Mouse (Mus musculus) layer of hippocampus, postnatal 36 days (tissue): ENCODE data around the gene Sdr39u1. TPM values are rescaled to one million over a fixed set of nuclear protein-coding genes. Genes with fewer than 3 reads are reported as not detected.

Experiments
- DNase-seq, 2 experiments: peaks; one replicate each; pipeline ENCODE4 v3.0.0; 2022
- total RNA-seq, 2 experiments: library from RNA; stranded (reverse); gene quantifications; 2 replicates each; pipeline ENCODE4 v1.2.3; 2021

Gene Sdr39u1
- total RNA-seq, 2 experiments from 2014 or later: 68.5 to 70.7 TPM

GRCm38 (mm10) chr14:55853621-55854285, 46.3 kb downstream of the Sdr39u1 start, which contains the start of gene Nynrin:
Nynrin (plus strand) TSS chr14:55854010.
- peak in 1 of 2 experiments; percentile 32 for DNase-seq

GRCm38 (mm10) chr14:55852646-55853551, 47.2 kb downstream of the Sdr39u1 start:
- DNase-seq: no peak

- no peak for DNase-seq
Measured at GRCm38 (mm10) chr14:55850885-55851284, 49.2 kb downstream of the Sdr39u1 start.

Other genes starting within 250 kb of the Sdr39u1 start
- gene Mdp1, start 239.8 kb downstream of the Sdr39u1 start, total RNA-seq: 10 to 100 TPM; 46.4 to 49.9 TPM
- 10 to 100 TPM; 24.4 to 27.9 TPM for gene Gmpr2, start 228.4 kb downstream of the Sdr39u1 start, total RNA-seq
- gene Nedd8, start 228.2 kb downstream of the Sdr39u1 start, total RNA-seq: 100 to 1,000 TPM; 328 to 337 TPM
- 10 to 100 TPM; 13.0 to 13.4 TPM for gene Tinf2, start 218.5 kb downstream of the Sdr39u1 start, total RNA-seq
- under 1 TPM in 1 of 2 experiments, not detected in 1; 0.28 TPM for gene Tgm1, start 186.4 kb downstream of the Sdr39u1 start, total RNA-seq
- gene Rabggta, start 178.0 kb downstream of the Sdr39u1 start, total RNA-seq: 10 to 100 TPM; 42.8 to 43.8 TPM
- gene Dhrs1, start 154.6 kb downstream of the Sdr39u1 start, total RNA-seq: 10 to 100 TPM; 82.7 to 83.2 TPM
- gene Nop9, start 154.6 kb downstream of the Sdr39u1 start, total RNA-seq: 10 to 100 TPM; 10.6 to 14.2 TPM
- gene Cideb, start 141.8 kb downstream of the Sdr39u1 start, total RNA-seq: 1 to 10 TPM; 1.2 to 1.6 TPM
- gene Ltb4r2, start 138.9 kb downstream of the Sdr39u1 start, total RNA-seq: under 1 TPM; 0.10 to 0.20 TPM
- not detected for gene Ltb4r1, start 134.3 kb downstream of the Sdr39u1 start, total RNA-seq
- gene Adcy4, start 116.2 kb downstream of the Sdr39u1 start, total RNA-seq: 1 to 10 TPM; 2.5 to 3.2 TPM
- gene Ripk3, start 111.4 kb downstream of the Sdr39u1 start, total RNA-seq: 1 to 10 TPM; 1.1 to 1.9 TPM
- gene Nfatc4, start 77.1 kb downstream of the Sdr39u1 start, total RNA-seq: 1 to 10 TPM; 1.2 to 1.9 TPM
- gene Nynrin, start 46.3 kb downstream of the Sdr39u1 start, total RNA-seq: 1 to 10 TPM; 6.7 to 7.3 TPM
- under 1 TPM; 0.37 to 0.43 TPM for gene Cbln3, start 15.9 kb downstream of the Sdr39u1 start, total RNA-seq
- 10 to 100 TPM; 10.6 to 11.7 TPM for gene Khnyn, start 15.3 kb downstream of the Sdr39u1 start, total RNA-seq
- under 1 TPM; 0.42 to 0.96 TPM for gene Cma1, start 44.4 kb upstream of the Sdr39u1 start, total RNA-seq
- not detected for gene Cma2, start 50.7 kb upstream of the Sdr39u1 start, total RNA-seq
- gene Mcpt1, start 117.7 kb upstream of the Sdr39u1 start, total RNA-seq: not detected
- gene Mcpt9, start 130.2 kb upstream of the Sdr39u1 start, total RNA-seq: not detected
- gene Mcpt2, start 141.7 kb upstream of the Sdr39u1 start, total RNA-seq: not detected
- under 1 TPM in 1 of 2 experiments, not detected in 1; 0.35 TPM for gene Mcpt4, start 162.0 kb upstream of the Sdr39u1 start, total RNA-seq
- not detected for gene Mcpt8, start 185.0 kb upstream of the Sdr39u1 start, total RNA-seq
- gene Ctsg, start 202.3 kb upstream of the Sdr39u1 start, total RNA-seq: not detected
- not detected for gene Gzme, start 220.3 kb upstream of the Sdr39u1 start, total RNA-seq
- not detected for gene Gzmd, start 232.3 kb upstream of the Sdr39u1 start, total RNA-seq